Mouse (Mus musculus) gastrocnemius, adult 18-20 months (tissue): ENCODE measurements around the gene Gstp3. TPM values are rescaled to one million over a fixed set of nuclear protein-coding genes. Genes with fewer than 3 reads are reported as not detected.
A peak's percentile ranks its signal among the peaks of the same experiment; 100 is the strongest.

Experiments used
- DNase-seq: peaks from one replicate; pipeline ENCODE4 v3.0.0; 2021; ENCODE audit warnings: low spot score
- long read RNA-seq, 2 experiments: library from polyadenylated mRNA; stranded (forward); transcript quantifications; one replicate each; pipeline ENCODE4 v2.0.0; 2021
- total RNA-seq, 2 experiments: library from RNA; stranded (reverse); gene quantifications; 2 replicates each; pipeline ENCODE4 v1.2.3; 2021

The Gstp3 gene
- total RNA-seq, result not detected
- long read RNA-seq, experiment 1, result 0 reads
- long read RNA-seq, experiment 2, result 0 reads

DNA sequence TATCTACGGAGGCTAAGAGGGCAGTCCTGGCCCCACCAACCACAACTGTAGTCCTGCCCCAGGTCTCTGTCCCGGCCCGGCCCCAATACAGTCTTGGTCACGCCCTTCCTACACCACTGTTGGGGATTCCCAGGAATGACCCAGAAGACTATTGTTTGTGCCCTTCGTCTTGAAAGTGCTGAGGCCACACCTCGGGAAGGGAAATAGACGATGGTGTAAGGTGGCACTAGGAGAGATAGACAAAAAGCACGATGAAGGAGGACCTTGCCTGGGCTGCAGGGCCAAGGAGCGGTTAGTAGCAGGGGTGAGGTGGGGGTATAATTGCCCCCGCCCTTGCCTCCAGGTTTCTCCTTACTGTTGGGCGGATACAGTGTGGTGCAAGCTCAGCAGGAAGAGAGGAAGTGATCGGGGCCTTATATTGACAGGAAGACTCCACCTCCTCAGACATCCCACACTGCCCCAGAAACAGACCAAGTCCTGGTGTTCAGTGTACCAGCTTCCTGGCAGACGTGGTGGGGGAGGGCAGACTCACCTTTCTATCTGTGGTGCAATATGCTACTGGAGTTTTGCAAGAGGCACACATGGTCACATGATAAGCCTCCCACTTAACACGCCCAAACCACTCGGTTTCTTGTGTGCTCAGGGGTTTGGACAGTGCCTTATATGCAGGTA, at the start of gene Gstp3:
Gene Gstp3, minus strand, starts transcription at position 501 of the 672 bp plus-strand sequence.
- DNase-seq, result no peak

DNA sequence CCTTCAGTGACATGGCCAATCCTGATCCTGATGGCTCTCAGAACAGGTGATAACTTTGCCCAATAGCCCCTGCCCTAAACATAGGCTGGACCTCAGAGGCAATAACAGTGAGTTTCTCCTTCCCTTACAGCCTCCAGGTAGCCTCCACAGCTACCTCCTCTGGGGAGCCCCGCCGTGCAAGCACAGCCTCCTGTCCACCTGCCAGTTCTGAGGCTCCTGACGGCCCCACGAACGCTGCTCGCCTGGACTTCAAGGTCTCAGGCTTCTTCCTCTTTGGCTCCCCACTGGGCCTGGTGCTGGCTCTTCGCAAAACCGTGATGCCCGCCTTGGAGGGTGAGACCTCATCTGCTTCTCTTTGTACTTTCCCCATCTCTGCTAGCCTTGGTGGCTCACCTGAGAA, 49.2 kb upstream of the Gstp3 start:
- DNase-seq, result no peak

DNA sequence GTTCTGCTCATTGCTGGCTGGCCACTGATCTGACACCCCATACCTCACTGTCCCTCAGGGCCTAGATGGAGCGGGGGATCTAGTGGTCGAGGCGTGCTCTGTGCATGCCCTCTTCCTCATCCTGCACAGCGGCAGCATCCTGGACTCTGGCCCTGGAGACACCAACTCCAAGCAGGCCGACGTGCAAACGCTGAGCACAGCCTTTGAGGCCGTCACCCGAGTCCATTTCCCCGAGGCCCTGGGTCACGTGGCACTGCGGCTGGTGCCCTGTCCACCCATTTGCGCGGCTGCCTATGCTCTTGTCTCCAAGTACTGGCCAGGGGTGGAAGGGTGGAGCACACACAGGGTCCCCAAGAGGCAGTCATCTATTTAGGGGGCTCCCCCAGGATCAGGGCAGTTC, 47.3 kb upstream of the Gstp3 start:
- DNase-seq, result no peak

DNA sequence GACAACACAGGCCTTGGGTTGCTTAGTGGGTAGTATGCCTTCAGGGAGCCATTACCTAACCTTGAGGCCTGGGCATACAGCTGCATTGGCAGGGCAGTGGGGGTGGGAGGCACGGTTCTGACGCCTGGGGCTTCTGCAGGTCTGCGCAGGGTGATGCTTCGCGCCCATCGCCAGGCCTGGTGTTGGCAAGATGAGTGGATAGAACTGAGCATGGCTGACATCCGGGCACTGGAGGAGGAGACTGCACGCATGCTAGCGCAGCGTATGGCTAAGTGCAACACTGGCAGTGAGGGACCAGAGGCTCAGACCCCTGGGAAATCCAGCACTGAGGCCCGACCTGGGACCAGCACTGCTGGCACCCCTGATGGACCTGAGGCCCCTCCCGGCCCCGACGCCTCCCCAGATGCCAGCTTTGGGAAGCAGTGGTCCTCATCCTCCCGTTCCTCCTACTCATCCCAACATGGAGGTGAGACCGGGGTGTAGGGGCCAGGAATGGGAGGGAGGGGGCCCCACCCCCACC, 45.4 kb upstream of the Gstp3 start:
- DNase-seq, result no peak

DNA sequence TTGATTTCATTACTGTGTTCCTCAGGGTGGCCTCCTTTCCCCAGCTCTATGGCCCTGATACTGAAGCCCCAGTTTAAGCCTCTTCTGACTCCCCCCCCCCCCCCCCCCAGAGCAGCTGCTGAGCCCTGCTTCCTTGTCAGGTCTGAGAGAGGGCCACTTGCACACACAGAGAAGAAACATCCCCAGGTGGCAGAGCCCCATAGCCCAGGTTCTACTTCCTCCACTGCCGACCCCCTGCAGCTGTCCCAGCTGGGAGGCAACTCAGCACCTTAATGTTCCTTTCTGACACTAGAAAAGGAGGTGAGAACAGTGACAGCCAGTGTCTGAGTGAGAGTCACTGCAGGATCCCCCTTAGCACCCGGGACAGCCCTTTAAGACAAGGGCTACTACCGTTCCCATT, 44.4 kb upstream of the Gstp3 start:
- no peak for DNase-seq

DNA sequence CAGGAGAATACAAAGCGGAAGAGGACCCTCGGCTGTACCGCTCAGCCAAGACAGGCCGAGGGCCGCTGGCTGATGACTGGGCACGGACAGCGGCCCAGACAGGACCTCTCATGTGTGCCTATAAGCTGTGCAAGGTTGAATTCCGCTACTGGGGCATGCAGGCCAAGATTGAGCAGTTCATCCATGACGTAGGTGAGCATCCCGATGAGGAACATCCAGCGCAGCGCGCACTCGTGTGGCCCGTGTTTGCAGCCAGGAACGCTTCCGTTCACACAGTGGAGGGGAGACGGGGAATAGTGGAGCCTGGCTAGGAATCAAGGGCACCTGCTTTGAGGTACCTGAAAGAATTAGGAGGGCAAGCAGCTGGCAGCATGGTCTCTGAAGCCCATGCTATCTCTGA, 43.9 kb upstream of the Gstp3 start:
- no peak for DNase-seq

DNA sequence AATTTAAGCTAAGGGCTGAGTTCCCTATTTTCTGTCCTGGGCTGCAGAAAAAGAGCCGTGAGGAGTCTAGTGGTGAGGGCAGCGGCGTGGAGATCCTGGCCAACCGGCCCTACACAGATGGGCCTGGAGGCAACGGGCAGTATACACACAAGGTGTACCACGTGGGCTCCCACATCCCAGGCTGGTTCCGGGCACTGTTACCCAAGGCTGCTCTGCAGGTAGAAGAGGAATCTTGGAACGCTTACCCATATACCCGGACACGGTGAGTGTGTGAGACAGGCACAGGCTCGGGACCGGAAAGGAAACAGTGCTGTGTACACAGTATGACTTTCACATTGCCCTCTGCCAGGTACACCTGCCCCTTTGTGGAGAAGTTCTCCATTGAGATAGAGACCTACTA, 43.3 kb upstream of the Gstp3 start:
- DNase-seq, result no peak

DNA sequence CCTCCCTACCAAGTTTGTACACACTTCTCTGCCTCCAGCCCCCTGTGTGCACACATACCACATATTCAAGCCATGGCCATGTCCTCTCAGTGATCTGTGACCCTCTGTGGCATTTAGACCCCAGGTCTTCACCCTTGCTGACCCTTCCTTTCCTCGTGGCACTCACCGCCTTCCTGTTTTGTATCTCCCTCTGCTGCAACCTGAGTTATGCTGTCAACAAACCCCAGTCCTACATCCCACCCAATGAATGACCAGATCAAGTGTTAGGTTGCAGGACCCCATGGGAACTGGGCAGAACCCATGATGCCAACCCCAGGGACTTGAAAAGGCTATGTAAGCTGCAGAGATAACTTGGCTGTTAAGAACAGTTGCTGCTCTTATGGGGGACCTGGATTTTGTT, 42.7 kb upstream of the Gstp3 start:
- DNase-seq, result no peak

DNA sequence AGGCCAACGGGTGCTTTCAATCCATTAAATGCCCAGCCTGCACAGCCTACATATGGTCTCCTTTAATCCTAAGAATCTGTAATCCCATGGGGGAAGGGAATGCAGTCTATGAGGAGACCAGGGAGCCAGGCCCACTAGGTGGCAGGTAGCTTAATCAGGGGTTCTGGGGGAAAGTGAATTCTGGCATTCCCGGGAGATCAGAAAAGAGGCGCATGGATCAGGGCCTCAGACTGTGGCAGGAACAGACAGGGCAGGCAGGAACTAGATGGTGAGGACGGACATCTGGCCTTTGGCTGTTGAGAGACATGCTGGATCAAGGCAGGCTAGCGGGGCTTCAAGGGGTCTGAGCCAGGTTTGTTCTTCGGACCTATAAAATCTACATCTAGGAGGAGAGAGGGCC, 42.1 kb upstream of the Gstp3 start:
- no peak for DNase-seq

DNA sequence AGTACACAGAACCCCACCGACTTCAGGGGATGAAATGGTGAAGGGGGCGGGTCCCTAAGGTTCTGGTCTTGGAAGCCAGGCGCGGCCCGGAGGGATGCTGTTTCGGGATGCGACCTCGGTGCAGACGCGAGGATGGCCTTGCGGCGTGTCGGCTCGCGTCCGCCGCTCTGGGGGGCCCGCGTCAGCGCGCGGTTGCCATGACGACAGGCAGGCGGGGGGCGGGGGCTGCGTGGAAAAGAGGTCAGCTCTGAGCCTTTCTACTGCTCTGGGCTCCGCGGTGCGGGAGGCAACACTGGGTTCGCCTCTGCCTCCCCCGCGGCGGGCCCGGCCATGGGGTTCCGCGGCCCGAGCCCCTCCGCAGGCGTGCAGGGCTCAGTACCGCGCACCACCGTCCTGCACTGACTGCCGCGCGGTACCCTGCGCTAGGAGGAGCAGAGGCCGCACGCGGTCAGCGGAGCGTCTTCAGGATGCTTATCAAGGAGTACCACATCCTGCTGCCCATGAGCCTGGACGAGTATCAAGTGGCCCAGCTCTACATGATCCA, 41.4 kb upstream of the Gstp3 start:
- DNase-seq, result no peak

DNA sequence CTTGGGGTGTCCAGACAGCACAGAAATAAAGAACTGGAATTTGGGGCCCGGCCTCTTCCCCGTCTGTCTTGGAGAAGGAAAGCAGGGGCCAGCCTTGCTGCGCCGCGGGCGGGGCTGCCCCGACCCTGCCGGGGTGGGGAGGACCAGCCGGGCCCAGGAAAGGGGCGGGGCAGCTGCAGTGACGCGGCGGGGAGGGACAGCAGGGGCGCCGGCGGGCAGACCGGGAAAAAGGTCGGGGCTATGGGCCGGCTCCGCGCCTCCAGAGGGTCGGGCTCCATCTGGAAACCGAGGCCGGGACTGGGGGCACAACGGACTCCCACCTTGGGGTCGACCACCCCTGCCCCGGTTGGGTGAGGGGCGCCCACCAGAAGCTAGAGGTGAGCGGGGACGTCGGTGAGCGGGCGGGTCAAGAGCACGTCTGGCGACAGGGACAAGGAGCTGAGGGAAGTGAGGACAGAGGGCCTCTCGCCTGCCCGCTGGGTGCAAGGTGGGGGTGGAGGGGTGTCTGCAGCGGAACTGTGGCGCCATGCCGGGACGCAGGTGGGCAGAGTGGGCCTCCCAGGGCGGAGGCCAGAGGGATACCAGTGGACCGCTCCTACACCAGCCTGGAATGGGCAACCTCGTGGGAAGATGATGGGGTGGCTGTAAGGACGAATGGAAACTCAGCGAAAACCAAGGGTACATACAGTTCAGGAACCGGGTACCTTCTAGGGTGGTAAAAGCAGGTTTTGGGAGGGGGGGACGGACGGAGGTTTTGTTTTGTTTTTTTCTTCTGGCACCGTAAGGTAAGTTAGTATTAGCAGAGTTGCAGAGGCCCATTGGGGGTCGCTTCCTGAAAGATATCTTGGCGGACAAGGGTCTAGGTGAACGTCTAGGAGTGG, 40.7 kb upstream of the Gstp3 start, which contains the start of gene Pitpnm1:
Gene Pitpnm1, plus strand, starts transcription at position 162 of the 881 bp plus-strand sequence.
- peak; percentile 77 for DNase-seq

DNA sequence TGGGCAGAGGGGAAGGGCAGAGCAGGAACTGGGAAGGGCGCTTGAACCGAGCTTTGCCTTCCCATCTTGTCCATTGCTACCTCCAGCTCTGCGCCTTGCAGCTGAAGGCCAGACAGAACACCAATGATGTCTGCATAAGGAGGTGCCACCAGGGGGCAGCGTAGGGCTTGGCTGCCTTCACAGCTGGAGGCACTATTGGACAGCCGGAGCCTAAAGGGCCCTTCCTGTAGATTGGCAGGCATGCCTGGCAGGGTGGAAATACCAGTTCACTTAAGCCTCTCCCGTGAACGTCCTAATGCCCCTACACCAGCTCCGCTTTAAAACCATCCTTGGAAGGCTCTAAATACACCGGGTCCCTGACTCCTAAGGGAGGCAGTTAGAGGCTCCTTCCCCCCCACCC, 39.7 kb upstream of the Gstp3 start:
- peak; percentile 92 for DNase-seq

DNA sequence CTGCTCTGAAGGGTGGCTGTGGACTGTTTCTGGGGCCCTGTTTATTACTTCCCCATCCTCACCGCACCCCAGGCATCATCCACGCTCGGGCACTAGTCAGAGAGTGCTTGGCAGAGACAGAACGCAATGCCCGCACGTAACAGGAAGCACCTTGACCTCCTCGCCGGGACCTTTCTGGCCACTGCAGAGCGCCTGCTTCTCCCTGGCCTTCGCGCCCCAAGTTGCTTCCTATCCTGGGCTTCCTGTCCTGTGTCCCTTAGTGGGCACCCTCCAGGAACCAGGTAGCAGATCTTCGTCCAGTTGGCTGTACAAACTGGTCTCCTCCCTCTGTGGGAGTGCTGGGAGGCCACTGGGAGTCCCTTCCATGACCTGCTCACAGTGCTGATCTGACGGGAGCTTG, 39.1 kb upstream of the Gstp3 start:
- DNase-seq, result no peak

DNA sequence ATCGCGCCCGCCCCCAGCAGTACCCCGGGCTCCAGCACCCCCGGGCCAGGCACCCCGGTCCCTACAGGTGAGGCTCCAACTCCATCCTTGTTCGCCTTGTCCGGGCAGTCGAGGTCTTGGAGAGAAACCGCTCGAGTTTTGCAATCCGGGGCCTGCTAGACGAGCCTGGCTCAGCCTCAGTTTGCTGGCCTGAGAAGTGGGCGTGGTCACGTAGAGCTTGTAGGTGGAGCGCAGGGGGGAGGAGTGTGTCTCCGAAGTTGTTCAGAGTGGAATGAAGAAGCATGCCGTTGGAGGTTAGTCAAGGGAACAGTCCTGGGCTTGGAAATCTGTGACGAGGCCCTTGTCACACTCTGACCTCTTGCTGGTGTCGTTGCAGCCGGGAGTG, 38.1 kb upstream of the Gstp3 start:
- peak; percentile 86 for DNase-seq

DNA sequence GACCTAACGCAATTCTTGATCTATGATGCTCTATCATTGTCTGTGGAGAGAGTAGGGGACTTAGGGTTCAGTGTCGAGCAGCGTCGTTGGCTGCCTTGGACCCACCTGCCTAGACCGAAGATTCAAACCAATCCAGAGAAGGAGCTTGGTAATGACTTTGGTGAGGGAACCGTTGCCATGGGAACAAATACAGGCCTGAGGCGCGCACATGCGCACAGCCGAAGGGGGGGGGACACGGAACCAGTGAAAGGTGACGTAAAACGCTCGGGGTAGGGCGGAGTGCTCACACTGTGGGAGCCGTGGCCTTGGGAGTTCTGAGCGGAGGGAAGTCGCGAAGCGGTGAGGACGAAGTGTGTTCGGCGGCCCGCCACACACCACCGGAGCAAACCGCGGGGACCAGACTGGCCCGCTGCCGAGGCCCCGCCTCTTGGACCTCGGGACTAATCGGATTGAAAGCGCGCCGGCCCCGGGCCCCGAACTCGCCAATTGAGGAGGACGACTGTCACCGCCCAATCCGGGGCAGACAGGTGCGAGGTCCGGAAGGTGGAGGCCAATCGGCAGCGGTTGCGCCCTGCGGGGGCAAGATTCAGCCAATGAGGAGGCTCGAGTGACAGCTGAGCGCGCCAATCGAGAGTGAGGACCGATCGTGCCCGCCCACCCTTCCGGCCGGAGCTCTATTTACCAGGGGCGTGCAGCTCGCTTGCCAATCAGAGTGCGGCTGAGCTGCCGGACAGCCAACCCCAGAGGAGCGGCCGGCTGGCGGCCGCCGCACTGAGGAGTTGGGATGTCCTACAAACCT, 37.5 kb upstream of the Gstp3 start, which contains the start of gene Cdk2ap2:
Gene Cdk2ap2, plus strand, starts transcription at position 541 of the 799 bp plus-strand sequence.
- peak; percentile 100 for DNase-seq

DNA sequence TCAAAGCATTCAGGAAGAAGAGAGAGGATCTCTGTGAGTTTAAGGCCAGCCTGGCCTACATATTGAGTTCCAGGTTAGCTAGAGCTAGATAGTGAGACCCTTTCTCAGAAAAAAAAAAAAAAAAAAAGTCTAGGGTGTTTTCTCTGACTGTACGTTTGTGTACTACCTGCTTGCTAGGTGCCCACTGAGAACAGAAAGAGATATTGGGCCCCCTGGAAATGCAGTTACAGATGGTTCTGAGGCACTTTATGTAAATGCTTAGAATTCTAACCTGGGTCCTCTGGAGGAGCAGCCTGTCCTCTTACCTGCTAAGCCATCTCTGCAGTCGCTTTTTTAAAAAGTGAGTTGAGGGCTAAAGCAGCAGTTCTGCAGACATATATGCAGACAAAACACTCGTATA, 36.4 kb upstream of the Gstp3 start:
- no peak for DNase-seq

DNA sequence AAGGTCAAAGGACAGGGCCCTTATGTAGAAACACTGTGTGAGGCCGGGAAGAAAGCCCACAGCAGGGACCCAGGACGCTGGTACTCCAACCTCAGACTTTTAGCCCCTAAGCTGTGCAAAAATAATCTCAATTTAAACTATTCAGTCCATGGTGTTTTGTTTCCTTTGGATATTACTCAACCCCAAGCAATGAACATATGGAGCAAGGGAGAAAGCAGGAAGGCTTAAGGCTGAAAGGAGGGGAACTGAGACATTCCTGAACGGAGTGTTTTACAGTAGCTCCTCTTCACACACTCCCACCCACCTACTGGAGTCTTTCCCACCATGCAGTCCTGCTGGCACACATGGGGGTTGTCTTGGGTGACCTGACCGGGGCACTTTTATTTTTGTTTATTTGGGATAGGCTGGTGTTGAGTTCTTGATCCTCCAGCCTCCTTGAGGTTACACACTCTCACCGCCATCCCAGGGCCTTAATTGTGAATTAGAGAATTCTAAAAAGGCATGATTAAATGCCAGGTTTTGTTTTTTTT, 35.5 kb upstream of the Gstp3 start:
- no peak for DNase-seq

DNA sequence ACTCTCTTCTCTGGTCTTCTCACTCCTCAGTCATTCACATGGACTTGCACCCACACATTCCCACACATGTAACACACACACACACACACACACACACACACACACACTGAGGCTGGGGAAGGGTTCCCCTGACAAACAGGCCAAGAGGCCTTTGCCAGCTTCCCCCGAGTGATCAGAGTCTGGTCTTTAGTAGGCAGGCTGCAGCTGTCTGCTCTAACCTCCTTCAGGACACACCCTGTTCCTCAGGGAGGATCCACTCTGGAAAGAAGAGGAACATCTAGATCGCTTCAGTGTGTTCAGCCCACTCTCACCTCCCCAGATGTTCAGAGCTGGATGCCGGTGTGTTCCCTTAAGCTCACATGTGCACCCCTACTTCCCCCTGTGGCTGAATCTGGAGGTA, 35.0 kb upstream of the Gstp3 start:
- no peak for DNase-seq

DNA sequence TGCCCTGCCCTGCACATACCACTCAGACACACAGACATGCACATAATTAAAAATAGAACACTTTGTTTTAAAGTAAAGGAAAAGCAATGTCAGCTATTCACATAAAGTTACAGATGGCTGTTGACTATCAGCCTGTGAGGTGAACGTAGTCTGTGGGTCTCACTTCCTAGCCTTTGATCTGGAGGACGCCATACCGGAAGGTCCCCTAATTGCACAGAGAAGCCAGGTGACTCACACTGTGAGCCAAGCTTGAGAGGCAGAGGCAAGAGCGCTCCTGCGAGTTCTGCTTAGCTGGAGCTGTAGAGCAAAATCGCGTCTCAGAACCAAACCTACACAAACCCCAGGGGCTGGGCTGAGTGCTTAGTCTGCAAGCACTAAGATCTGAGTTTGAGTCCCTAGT, 34.4 kb upstream of the Gstp3 start:
- DNase-seq, result no peak

DNA sequence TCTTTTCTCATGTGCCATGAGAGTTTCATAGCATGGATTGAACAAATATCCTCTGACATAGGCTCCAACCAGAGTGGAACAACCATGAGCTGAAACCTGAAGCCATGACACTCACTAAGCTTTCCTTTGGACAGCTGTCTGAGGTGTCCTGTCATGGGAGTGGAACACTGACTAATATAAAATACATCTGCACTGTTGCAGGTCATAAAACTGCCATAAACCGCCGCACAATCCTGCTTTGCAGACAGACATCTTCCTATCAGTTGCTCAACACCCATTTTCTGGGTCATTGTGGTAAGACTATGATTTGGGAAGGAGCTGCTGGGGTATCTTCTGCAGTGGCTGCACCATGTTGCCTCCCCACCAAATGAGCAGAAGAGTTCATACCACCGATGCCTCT, 33.4 kb upstream of the Gstp3 start:
- no peak for DNase-seq

DNA sequence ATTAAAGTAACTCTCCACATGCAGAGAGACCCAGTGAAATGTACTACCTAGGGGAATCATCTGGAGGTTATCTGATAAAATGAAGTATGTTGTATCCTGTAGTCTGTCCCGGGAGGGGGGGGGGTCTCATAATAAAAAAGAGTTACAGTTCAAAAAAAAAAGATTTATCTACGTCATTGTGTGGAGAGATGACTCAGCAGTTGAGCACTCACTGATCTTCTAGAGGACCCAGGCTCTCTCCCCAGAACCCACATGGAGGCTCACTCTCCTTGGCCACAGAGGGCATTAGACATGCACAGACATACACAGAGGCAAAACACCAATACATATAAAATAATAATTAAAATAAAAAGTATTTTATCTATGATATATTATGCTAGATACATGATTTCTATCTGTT, 32.0 kb upstream of the Gstp3 start:
- DNase-seq, result no peak
